Mouse (Mus musculus) neural tube, embryonic 14.5 days (tissue): ENCODE measurements at regions not wholly inside any gene's neighbourhood (a gene's known extent, or its start where the extent isn't known, plus 50 kb on each side); places are given as distances from the start of the nearest gene placed in this dataset.

Experiments used
- ATAC-seq: fragments of 200-750 bp; cut with Nextera tagmentation; 2 replicates; pipeline ENCODE4 v1.8.0; 2017; ENCODE audit warnings: low read depth, mild to moderate bottlenecking, moderate TSS enrichment, moderate library complexity
- H3K27ac ChIP-seq: fragments of 300-500 bp; sonication (generic); 2 replicates; pipeline ENCODE4 v1.5.1; 2014; ENCODE audit warnings: low read depth, mild to moderate bottlenecking, control low read depth, low read length, moderate library complexity, mixed read lengths
- H3K27me3 ChIP-seq: fragments of 300-500 bp; sonication (generic); 2 replicates; pipeline ENCODE4 v1.6.1; 2014; ENCODE audit warnings: low read length; ENCODE audit not compliant: control insufficient read depth, insufficient read depth
- H3K36me3 ChIP-seq: fragments of 300-500 bp; sonication (generic); 2 replicates; pipeline ENCODE4 v1.6.1; 2014; ENCODE audit warnings: low read length, mixed read lengths; ENCODE audit not compliant: control insufficient read depth, insufficient read depth
- H3K4me1 ChIP-seq: fragments of 300-500 bp; sonication (generic); 2 replicates; pipeline ENCODE4 v1.6.1; 2014; ENCODE audit warnings: low read length; ENCODE audit not compliant: control insufficient read depth, insufficient read depth
- H3K4me2 ChIP-seq: fragments of 300-500 bp; sonication (generic); 2 replicates; pipeline ENCODE4 v1.6.1; 2014; ENCODE audit warnings: mild to moderate bottlenecking, low read depth, low read length, control low read depth
- H3K4me3 ChIP-seq: fragments of 300-500 bp; sonication (generic); 2 replicates; pipeline ENCODE4 v1.5.1; 2014; ENCODE audit warnings: low read depth, low read length, control low read depth, mixed read lengths
- H3K9ac ChIP-seq: fragments of 300-500 bp; sonication (generic); replicated peaks from 2 replicates; pipeline ENCODE4 v1.6.1; 2014; ENCODE audit warnings: low read depth, mild to moderate bottlenecking, control low read depth, low read length, mixed read lengths
- H3K9me3 ChIP-seq: fragments of 300-500 bp; sonication (generic); 2 replicates; pipeline ENCODE4 v1.6.1; 2016; ENCODE audit warnings: low read length; ENCODE audit not compliant: control insufficient read depth
- WGBS: fragments of 180-500 bp; shearing (Covaris S2); extraction: QIAGEN DNeasy Blood & Tissue Kit; methylation state at CpG from one replicate; pipeline ENCODE4 v1.1.7; 2014; 5-methylcytosine and 5-hydroxymethylcytosine counted together

DNA sequence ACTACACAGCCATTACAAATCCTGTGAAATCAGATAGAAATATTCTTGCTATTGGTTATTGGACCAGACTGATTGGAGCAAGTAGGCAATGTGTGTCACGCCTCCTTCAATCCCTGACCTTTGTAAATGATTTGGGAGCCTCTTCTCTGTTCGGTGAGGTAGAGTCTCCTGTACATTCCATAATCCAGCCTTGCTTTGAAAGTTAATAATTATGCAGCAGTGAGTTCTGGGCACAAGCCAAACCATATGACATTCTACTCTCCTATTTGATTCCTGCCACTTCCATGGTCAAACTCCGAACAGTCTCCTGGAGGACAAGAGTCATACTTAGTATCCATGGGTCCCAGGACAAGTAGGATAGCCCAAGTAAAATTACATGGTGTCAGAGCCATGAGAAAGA lies 158.4 kb upstream of the Cpeb2 start:
- no peaks in the 10 kb centered on the region for H3K36me3 ChIP-seq
- no peaks in the 10 kb centered on the region for H3K9me3 ChIP-seq
- ATAC-seq: no peak
- H3K4me1 ChIP-seq: no peaks in the 10 kb centered on the region
- no peak overlapping the region for H3K27ac ChIP-seq
- no peak overlapping the region for H3K4me2 ChIP-seq
- H3K27me3 ChIP-seq: no peaks in the 10 kb centered on the region
- no peak overlapping the region for H3K9ac ChIP-seq
- WGBS: 94% methylated on average over 3 of the region's 3 CpGs
- H3K4me3 ChIP-seq: no peak overlapping the region

DNA sequence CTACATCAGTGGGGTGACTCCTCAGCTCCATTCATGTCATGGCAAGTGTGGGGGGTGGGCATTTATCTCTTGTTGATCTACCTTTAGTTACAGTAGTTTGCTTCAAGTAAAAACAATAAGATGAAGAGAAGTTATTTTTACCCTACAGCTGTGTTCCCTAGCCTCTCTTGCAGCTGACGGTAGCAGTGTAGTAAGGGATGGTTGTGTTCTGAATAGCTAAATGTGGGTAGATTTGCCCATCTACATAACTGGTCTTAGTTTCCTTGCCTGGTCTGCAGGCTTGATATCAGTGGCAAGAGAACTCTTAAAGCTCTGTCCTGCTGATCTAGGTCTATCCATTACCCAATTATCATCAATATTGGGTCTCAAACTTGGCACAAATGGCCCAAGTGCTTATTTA lies 152.7 kb upstream of the Cpeb2 start:
- H3K4me2 ChIP-seq: no peak overlapping the region
- H3K27me3 ChIP-seq: no peaks in the 10 kb centered on the region
- H3K9me3 ChIP-seq: no peaks in the 10 kb centered on the region
- no peak overlapping the region for H3K27ac ChIP-seq
- no peaks in the 10 kb centered on the region for H3K36me3 ChIP-seq
- H3K4me1 ChIP-seq: no peaks in the 10 kb centered on the region
- ATAC-seq: no peak
- H3K4me3 ChIP-seq: no peak overlapping the region
- no peak overlapping the region for H3K9ac ChIP-seq
- 82% methylated on average over 1 of the region's 1 CpGs for WGBS

DNA sequence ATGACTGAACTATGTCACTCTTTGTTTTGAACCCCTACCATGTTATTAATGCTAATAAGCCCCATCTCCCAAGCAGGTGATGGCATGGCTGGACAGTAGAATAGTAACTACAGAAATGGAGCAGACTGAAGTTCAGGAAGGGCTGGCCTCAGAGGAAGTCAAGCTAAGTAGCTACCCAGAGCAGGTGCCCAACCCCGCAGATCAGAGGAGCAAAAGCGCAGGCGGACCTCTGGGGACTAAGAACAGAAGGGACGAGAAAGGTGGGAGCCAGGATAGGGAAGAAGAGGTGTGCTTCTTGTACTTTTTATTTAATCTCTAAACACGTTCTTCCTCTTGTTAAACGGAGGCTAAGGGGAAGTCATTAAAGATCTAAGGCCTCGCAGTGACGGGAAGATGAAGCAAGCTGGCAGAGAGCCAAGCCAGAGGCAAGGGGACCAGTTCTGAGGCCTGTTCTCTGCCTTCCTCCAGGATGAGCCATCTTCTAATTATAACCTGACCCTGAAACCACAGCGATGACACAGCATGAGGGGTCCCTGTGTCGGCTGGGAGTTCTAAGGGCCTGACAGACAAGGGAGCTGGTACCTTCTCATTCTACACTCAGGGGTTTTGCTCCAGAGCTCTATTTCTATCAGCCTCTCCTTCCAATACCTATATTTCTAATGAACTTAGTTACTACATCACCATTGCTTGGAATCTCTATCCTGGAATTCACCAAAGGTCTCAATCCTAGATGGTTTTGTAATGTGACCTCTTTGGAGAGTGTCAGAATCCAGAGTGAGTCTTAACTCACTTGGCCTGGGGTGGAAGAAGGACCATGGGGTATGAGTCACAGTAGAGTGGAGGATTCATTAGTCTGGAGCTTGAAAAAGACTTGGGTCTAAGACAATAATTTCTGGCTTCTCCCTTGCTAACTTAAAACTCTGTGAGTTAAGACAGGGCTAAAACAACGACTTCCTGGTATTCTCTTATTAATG lies 151.1 kb upstream of the Cpeb2 start:
- Histone ChIP-seq H3K4me3 (no peak overlapping the region), H3K27ac (no peak overlapping the region), H3K27me3 (no peaks in the 10 kb centered on the region), H3K9me3 (no peaks in the 10 kb centered on the region), H3K4me2 (no peak overlapping the region), H3K36me3 (no peaks in the 10 kb centered on the region), H3K9ac (no peak overlapping the region), H3K4me1 (no peaks in the 10 kb centered on the region)
- no peak for ATAC-seq
- WGBS: 73% methylated on average over 11 of the region's 11 CpGs

DNA sequence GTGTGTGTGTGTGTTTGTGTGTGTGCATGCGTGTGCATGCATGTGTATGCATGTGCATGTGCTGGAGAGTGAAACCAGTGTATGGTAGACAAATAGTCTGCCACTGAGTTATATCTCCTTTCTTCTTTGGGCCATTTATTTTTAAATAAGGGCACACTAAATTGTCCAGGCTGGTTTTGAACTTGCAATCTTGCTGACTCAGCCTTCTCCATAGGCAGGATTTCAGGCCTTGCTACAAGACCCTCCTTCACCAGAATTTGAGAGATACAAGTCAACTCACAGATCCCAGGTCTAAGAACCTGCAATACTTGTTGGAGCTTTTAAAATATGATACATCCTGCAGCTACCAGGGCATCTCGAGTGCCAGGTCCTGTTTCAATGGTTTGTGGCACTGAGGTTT lies 145.9 kb upstream of the Cpeb2 start:
- H3K4me3 ChIP-seq: no peak overlapping the region
- no peak overlapping the region for H3K9ac ChIP-seq
- ATAC-seq: no peak
- 80% methylated on average over 2 of the region's 2 CpGs for WGBS
- H3K27me3 ChIP-seq: no peaks in the 10 kb centered on the region
- no peak overlapping the region for H3K4me2 ChIP-seq
- no peaks in the 10 kb centered on the region for H3K36me3 ChIP-seq
- H3K4me1 ChIP-seq: 0 out of 2 replicates have a peak, but pooled peaks cover 2% of the 10 kb centered on the region
- H3K9me3 ChIP-seq: no peaks in the 10 kb centered on the region
- H3K27ac ChIP-seq: no peak overlapping the region

DNA sequence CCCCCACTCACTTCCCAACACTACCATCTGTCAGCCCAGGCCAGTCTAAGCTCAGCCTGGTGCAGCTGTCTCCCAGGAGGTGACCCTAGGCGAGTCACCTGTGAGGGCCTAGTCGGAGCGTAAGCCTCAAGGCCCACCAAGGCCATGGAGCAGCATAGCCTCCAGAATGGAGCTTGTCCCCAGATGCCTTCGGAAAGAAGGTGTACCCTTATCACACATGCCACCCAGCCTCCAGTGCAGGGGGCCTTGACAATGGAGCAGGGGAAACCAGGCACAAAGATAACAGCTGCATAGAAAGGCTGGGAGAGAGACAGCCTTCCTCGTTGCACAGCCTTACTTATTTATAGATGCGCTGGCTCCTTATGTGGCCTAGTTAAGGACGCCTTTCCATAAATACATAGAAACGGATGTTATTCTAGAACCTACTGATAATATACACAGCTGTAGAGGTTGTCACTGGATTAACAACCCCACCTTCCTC lies 145.0 kb upstream of the Cpeb2 start:
- no peaks in the 10 kb centered on the region for H3K27me3 ChIP-seq
- WGBS: 61% methylated on average over 8 of the region's 8 CpGs
- ATAC-seq: peak; percentile 48; the same call in 1 of the 2 replicates

DNA sequence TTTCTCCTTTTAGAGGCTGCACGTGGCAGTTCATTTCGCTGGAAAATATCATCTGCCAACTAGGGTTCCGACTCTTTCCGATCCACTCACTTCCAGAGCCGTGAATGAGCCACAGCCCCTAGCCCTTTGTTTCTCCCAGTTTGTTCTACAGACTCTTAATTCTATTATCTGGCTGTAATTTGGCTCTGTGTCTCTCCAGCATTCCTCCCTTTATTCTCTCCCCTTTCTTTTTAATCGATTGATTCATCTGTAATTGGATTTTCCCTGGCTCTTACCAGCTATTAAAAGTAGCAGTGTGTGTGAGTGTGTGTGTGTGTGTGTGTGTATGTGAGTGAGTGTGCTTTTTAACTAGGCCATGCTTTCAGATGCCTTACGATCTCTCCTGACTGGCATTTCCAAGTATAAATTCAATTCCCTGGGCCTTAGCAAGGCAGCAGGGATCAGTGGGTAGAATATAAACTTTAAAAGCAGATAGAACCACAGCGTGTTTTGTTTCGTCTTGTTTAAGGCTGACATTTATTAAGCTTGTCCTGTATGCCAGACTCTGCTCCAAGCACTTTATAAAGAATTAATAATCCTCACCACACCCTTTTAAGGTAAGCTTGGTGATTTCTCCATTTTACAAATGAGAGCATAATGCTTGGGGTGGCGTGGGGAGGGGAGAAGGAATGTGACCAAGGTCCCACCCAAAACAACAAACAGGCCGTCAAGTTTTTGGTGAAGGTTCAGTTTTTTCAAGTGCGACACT lies 144.1 kb upstream of the Cpeb2 start:
- ATAC-seq: peak; percentile 66
- H3K36me3 ChIP-seq: no peaks in the 10 kb centered on the region
- H3K4me3 ChIP-seq: no peak overlapping the region
- no peak overlapping the region for H3K4me2 ChIP-seq
- no peaks in the 10 kb centered on the region for H3K27me3 ChIP-seq
- no peak overlapping the region for H3K27ac ChIP-seq
- WGBS: 49% methylated on average over 12 of the region's 12 CpGs
- H3K4me1 ChIP-seq: 0 out of 2 replicates have a peak, but pooled peaks cover 2% of the 10 kb centered on the region
- H3K9me3 ChIP-seq: no peaks in the 10 kb centered on the region
- H3K9ac ChIP-seq: no peak overlapping the region

More for the DNA sequence above, 145.0 kb upstream of the Cpeb2 start:
- Histone ChIP-seq H3K4me1 (0 out of 2 replicates have a peak, but pooled peaks cover 2% of the 10 kb centered on the region), H3K4me3 (no peak overlapping the region), H3K27ac (0 out of 2 replicates have a peak overlapping the region, but pooled peaks have one; percentile 39), H3K9ac (no peak overlapping the region), H3K36me3 (no peaks in the 10 kb centered on the region), H3K4me2 (no peak overlapping the region), H3K9me3 (no peaks in the 10 kb centered on the region)

DNA sequence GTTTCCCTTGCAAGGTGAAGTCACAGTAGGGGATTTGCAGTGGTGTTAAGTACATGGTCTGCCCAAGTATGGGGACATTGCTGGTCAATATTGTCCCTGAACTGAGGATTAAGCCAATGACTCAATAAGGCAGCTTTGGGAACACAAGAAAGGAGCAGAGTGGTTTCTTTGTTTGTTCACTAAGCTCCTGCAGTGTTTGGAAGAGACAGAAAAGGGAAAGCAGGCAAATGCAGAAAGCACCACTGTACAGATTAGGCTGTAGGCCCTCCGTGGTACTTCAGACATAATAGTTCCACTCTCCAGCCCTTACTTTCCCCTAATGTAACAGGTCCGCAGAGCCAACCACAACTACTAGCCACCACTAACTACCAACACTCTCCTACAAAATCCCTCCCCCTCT lies 143.5 kb upstream of the Cpeb2 start:
- ATAC-seq: no peak
- peaks cover 6% of the 10 kb centered on the region; the same call in 1 of the 2 replicates for H3K4me1 ChIP-seq
- no peaks in the 10 kb centered on the region for H3K36me3 ChIP-seq
- no peaks in the 10 kb centered on the region for H3K9me3 ChIP-seq
- H3K4me3 ChIP-seq: no peak overlapping the region
- 77% methylated on average over 2 of the region's 2 CpGs for WGBS
- no peak overlapping the region for H3K27ac ChIP-seq
- H3K9ac ChIP-seq: no peak overlapping the region
- no peaks in the 10 kb centered on the region for H3K27me3 ChIP-seq
- H3K4me2 ChIP-seq: no peak overlapping the region

DNA sequence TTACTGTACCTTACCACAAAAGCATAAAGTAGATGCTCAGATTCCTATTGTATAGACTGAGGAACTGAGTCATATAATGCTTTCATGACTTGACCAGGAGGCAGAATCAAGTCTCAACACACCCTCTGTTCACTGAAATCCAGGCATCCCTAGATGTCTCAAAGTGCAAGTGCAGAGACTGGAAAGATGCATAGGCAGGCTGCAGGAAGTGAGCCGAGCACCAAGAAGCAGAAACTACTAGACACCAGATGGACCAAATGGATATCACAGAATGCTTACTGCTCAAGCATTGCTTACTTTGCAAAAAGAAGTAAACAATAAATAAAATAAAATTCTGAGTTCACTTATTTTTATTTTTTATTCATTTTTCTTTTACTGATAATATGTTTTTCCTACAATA lies 143.0 kb upstream of the Cpeb2 start:
- no peak overlapping the region for H3K9ac ChIP-seq
- no peaks in the 10 kb centered on the region for H3K27me3 ChIP-seq
- 81% methylated on average over 1 of the region's 1 CpGs for WGBS
- H3K27ac ChIP-seq: no peak overlapping the region
- peaks cover 10% of the 10 kb centered on the region; the same call in 1 of the 2 replicates for H3K4me1 ChIP-seq
- H3K4me3 ChIP-seq: no peak overlapping the region
- ATAC-seq: no peak
- H3K9me3 ChIP-seq: no peaks in the 10 kb centered on the region
- no peak overlapping the region for H3K4me2 ChIP-seq
- H3K36me3 ChIP-seq: no peaks in the 10 kb centered on the region
